Mouse (Mus musculus): ENCODE measurements at regions not wholly inside any gene's neighbourhood (a gene's known extent, or its start where the extent isn't known, plus 50 kb on each side); places are given as distances from the start of the nearest gene placed in this dataset.

GRCm38 (mm10) chr1:98812543-98812942 lies 391.6 kb downstream of the Slco6d1 start:
- dilution Hi-C loops (cut with MboI; ENCODE audit: extremely low pct_ligation_motif_present, extremely low pct_unique_long_range_greater_than_20kb, low sequenced_read_pairs), result no loop called here

DNA sequence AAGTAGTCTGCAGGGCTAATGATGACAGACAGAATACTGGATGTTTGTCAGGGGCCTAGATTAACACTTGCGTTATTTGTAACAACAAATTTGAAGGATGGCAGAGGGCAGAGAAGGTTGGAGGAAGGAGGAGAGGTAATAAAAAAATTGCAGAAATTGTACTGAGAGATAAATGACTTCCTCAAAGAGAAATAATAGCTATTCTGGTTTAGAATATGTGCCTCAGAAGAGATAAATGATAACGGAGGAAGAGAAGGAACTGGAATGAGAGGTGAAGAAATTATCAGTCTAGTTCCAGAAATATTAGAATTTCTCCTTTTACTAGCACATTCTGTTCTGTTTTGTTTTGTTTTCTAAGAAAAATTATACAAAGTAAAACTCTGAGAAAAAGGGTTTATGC lies 393.1 kb downstream of the Slco6d1 start:
- in situ Hi-C loops (cut with MboI; ENCODE audit: low pct_ligation_motif_present, low pct_unique_long_range_greater_than_20kb, low sequenced_read_pairs), result no loop called here
- no peak overlapping the region for H3K27ac ChIP-seq (ENCODE audit: insufficient read depth, low read depth)

More at GRCm38 (mm10) chr1:98812543-98812942, 391.6 kb downstream of the Slco6d1 start:
- Histone ChIP-seq H3K4me3 (replicated peaks in 1 of 3; ENCODE audit: low read depth in 2 of 3, low read length in 2 of 3, poor library complexity in 1 of 3) (no peak overlapping the region), H3K27ac (ENCODE audit: insufficient read depth, low read depth) (no peak overlapping the region), H3K9me3 (replicated peaks; ENCODE audit: low read length) (peaks cover 17% of the 10 kb centered on the region), H3K9ac (ENCODE audit: insufficient read depth, low read depth) (no peak overlapping the region), H3K4me1 (ENCODE audit: control insufficient read depth in 1 of 2, insufficient read depth in 2 of 2) (no peaks in the 10 kb centered on the region), H3K79me2 (replicated peaks; ENCODE audit: control insufficient read depth, extremely low read depth, insufficient read depth, poor library complexity, severe bottlenecking) (no peaks in the 10 kb centered on the region), H3K36me3 (replicated peaks in 1 of 2; ENCODE audit: control insufficient read depth in 1 of 2, insufficient read depth in 1 of 2, low read length in 1 of 2) (no peaks in the 10 kb centered on the region), H3K4me2 (ENCODE audit: insufficient read depth, low read depth, poor library complexity, severe bottlenecking) (no peak overlapping the region), H3K27me3 (replicated peaks) (no peaks in the 10 kb centered on the region)
- in situ Hi-C loops (cut with MboI; ENCODE audit: low pct_ligation_motif_present, low pct_unique_long_range_greater_than_20kb, low sequenced_read_pairs), result no loop called here
- TF ChIP-seq CTCF (conservative IDR thresholded peaks at IDR 0.05 in 1 of 2, IDR thresholded peaks at IDR 0.05 in 1 of 2; ENCODE audit: low read depth in 2 of 2, low read length in 2 of 2) (no peak), RCOR1 (conservative IDR thresholded peaks at IDR 0.05; ENCODE audit: low read depth, low read length) (no peak), ELF1 (IDR thresholded peaks at IDR 0.05; ENCODE audit: low read depth, low read length) (no peak), JUND (conservative IDR thresholded peaks at IDR 0.05; ENCODE audit: low read depth, low read length) (no peak), ZNF384 (IDR thresholded peaks at IDR 0.05; ENCODE audit: low read depth, low read length) (no peak), MAFK (IDR thresholded peaks at IDR 0.05; ENCODE audit: insufficient replicate concordance, low read length) (no peak), NRF1 (IDR thresholded peaks at IDR 0.05; ENCODE audit: low read depth, low read length) (no peak), POLR2AphosphoS2 (IDR thresholded peaks at IDR 0.05; ENCODE audit: low read depth, low read length) (no peak), MAZ (IDR thresholded peaks at IDR 0.05; ENCODE audit: low read depth, low read length) (no peak), TBP (conservative IDR thresholded peaks at IDR 0.05; ENCODE audit: low read depth, low read length) (no peak)
- DNase-seq (ENCODE audit: extremely low read depth), result no peak

DNA sequence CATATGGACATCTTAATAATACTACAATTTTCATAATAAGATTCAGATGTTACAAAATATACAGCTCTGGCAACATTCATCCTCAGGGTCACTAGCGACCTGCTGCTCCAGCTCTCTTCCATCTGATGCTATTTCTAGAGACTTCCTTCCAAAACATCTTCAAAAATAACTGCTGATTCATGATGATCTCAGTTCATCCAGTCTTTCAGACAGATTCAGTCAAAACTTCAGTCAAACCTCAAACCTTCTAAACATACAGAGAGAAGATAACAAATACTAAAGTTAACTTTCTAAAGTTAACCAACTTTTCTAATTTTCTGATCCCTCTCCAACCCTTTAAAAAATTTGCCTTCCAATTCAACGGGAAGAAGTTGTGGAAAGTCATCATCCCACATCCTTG lies 397.2 kb downstream of the Slco6d1 start:
- Histone ChIP-seq H3K4me2 (ENCODE audit: insufficient read depth, low read depth, poor library complexity, severe bottlenecking) (no peak overlapping the region), H3K27me3 (replicated peaks) (no peaks in the 10 kb centered on the region), H3K4me1 (ENCODE audit: control insufficient read depth in 1 of 2, insufficient read depth in 2 of 2) (no peaks in the 10 kb centered on the region), H3K79me2 (replicated peaks; ENCODE audit: control insufficient read depth, extremely low read depth, insufficient read depth, poor library complexity, severe bottlenecking) (no peaks in the 10 kb centered on the region), H3K27ac (ENCODE audit: insufficient read depth, low read depth) (no peak overlapping the region), H3K4me3 (replicated peaks in 1 of 3; ENCODE audit: low read depth in 2 of 3, low read length in 2 of 3, poor library complexity in 1 of 3) (no peak overlapping the region), H3K9ac (ENCODE audit: insufficient read depth, low read depth) (no peak overlapping the region), H3K36me3 (replicated peaks in 1 of 2; ENCODE audit: control insufficient read depth in 1 of 2, insufficient read depth in 1 of 2, low read length in 1 of 2) (no peaks in the 10 kb centered on the region), H3K9me3 (replicated peaks; ENCODE audit: low read length) (peaks cover 17% of the 10 kb centered on the region)
- no peak for DNase-seq (ENCODE audit: extremely low read depth)
- TF ChIP-seq HCFC1 (IDR thresholded peaks at IDR 0.05; ENCODE audit: low read depth, low read length), result no peak
- TF ChIP-seq MXI1 (IDR thresholded peaks at IDR 0.05; ENCODE audit: low read depth, low read length), result no peak
- no peak for TF ChIP-seq ZMIZ1 (IDR thresholded peaks at IDR 0.05; ENCODE audit: low read depth, low read length)
- no peak for TF ChIP-seq GABPA (IDR thresholded peaks at IDR 0.05; ENCODE audit: insufficient replicate concordance, low read depth, low read length)
- no peak for TF ChIP-seq NRF1 (IDR thresholded peaks at IDR 0.05; ENCODE audit: low read depth, low read length)
- no peak for TF ChIP-seq CTCF (conservative IDR thresholded peaks at IDR 0.05 in 1 of 2, IDR thresholded peaks at IDR 0.05 in 1 of 2; ENCODE audit: low read depth in 2 of 2, low read length in 2 of 2)
- TF ChIP-seq UBTF (IDR thresholded peaks at IDR 0.05; ENCODE audit: low read depth, low read length), result no peak
- no peak for TF ChIP-seq JUN (IDR thresholded peaks at IDR 0.05; ENCODE audit: insufficient read depth, low read depth, low read length)
- no peak for TF ChIP-seq POLR2A (IDR thresholded peaks at IDR 0.05; ENCODE audit: low read depth, low read length)
- TF ChIP-seq ELF1 (IDR thresholded peaks at IDR 0.05; ENCODE audit: low read depth, low read length), result no peak
- TF ChIP-seq SIN3A (IDR thresholded peaks at IDR 0.05; ENCODE audit: low read length), result no peak
- no peak for TF ChIP-seq MAZ (IDR thresholded peaks at IDR 0.05; ENCODE audit: low read depth, low read length)
- no peak for TF ChIP-seq JUND (conservative IDR thresholded peaks at IDR 0.05; ENCODE audit: low read depth, low read length)
- TF ChIP-seq MAFK (IDR thresholded peaks at IDR 0.05; ENCODE audit: insufficient replicate concordance, low read length), result no peak
- TF ChIP-seq TCF12 (IDR thresholded peaks at IDR 0.05; ENCODE audit: low read depth, low read length), result no peak
- in situ Hi-C loops (cut with MboI; ENCODE audit: low pct_ligation_motif_present, low pct_unique_long_range_greater_than_20kb, low sequenced_read_pairs), result no loop called here
- dilution Hi-C loops (cut with MboI; ENCODE audit: extremely low pct_ligation_motif_present, extremely low pct_unique_long_range_greater_than_20kb, low sequenced_read_pairs), result no loop called here

More for the DNA sequence above, 393.1 kb downstream of the Slco6d1 start:
- DNase-seq (ENCODE audit: extremely low read depth), result no peak
- H3K4me1 ChIP-seq (ENCODE audit: control insufficient read depth in 1 of 2, insufficient read depth in 2 of 2), result no peaks in the 10 kb centered on the region
- H3K4me2 ChIP-seq (ENCODE audit: insufficient read depth, low read depth, poor library complexity, severe bottlenecking), result no peak overlapping the region
- dilution Hi-C loops (cut with MboI; ENCODE audit: extremely low pct_ligation_motif_present, extremely low pct_unique_long_range_greater_than_20kb, low sequenced_read_pairs), result no loop called here
- no peaks in the 10 kb centered on the region for H3K79me2 ChIP-seq (replicated peaks; ENCODE audit: control insufficient read depth, extremely low read depth, insufficient read depth, poor library complexity, severe bottlenecking)
- TF ChIP-seq CTCF (conservative IDR thresholded peaks at IDR 0.05 in 1 of 2, IDR thresholded peaks at IDR 0.05 in 1 of 2; ENCODE audit: low read depth in 2 of 2, low read length in 2 of 2), result no peak
- TF ChIP-seq POLR2AphosphoS2 (IDR thresholded peaks at IDR 0.05; ENCODE audit: low read depth, low read length), result no peak
- TF ChIP-seq TBP (conservative IDR thresholded peaks at IDR 0.05; ENCODE audit: low read depth, low read length), result no peak
- no peak for TF ChIP-seq EP300 (IDR thresholded peaks at IDR 0.05; ENCODE audit: low read length)
- TF ChIP-seq ZMIZ1 (IDR thresholded peaks at IDR 0.05; ENCODE audit: low read depth, low read length), result no peak
- no peak for TF ChIP-seq E2F4 (IDR thresholded peaks at IDR 0.05; ENCODE audit: insufficient replicate concordance, low read depth, low read length)
- no peak for TF ChIP-seq PAX5 (IDR thresholded peaks at IDR 0.05; ENCODE audit: low read length)
- no peak for TF ChIP-seq HCFC1 (IDR thresholded peaks at IDR 0.05; ENCODE audit: low read depth, low read length)
- no peak for TF ChIP-seq TCF12 (IDR thresholded peaks at IDR 0.05; ENCODE audit: low read depth, low read length)
- TF ChIP-seq ZKSCAN1 (IDR thresholded peaks at IDR 0.05; ENCODE audit: borderline replicate concordance, low read depth, low read length), result no peak
- TF ChIP-seq NRF1 (IDR thresholded peaks at IDR 0.05; ENCODE audit: low read depth, low read length), result no peak
- no peak for TF ChIP-seq MYC (IDR thresholded peaks at IDR 0.05; ENCODE audit: low read depth, low read length)
- H3K27me3 ChIP-seq (replicated peaks), result no peaks in the 10 kb centered on the region
- H3K36me3 ChIP-seq (replicated peaks in 1 of 2; ENCODE audit: control insufficient read depth in 1 of 2, insufficient read depth in 1 of 2, low read length in 1 of 2), result no peaks in the 10 kb centered on the region
- H3K9me3 ChIP-seq (replicated peaks; ENCODE audit: low read length), result peaks cover 17% of the 10 kb centered on the region
- H3K4me3 ChIP-seq (replicated peaks in 1 of 3; ENCODE audit: low read depth in 2 of 3, low read length in 2 of 3, poor library complexity in 1 of 3), result no peak overlapping the region
- no peak overlapping the region for H3K9ac ChIP-seq (ENCODE audit: insufficient read depth, low read depth)
